Mouse (Mus musculus): ENCODE data around the gene Slc25a10. TPM values are rescaled to one million over a fixed set of nuclear protein-coding genes. Genes with fewer than 3 reads are reported as not detected.

Gene Slc25a10
- 10 to 100 TPM; 11.3 to 13.5 TPM for total RNA-seq (2023)

DNA sequence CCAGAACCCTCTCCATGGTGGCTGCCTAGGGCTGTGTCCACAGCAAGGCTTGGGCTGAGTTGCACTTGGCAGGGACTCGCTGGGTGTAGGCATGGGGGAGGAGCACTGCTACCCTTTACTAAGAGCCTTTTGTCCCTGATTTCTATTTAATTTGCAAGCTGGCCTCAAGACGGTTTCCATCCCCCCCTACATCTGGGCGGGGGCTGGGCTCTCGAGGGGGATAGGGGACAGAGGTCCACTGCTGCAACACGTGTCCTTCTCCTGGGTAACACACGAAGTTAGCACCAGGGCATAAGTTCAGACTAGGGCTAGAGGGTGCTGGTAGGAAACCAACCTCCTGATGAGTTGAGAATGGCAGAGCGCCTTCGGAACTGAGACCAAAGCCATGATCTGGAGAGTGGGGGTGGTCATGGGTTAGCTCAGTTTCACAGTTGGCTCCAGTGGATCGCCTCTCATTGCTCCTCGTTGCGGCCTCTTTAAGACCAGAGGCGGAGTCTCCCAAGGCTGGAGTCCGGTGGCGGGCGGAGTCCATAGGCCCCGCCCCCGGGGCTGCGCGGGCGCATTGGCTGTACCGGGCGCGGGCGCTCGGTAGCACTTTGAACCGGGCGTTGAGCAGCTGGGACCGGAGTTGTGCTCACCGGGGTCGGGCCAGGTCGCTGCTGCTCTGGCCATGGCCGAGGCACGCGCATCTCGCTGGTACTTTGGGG is at the start of gene Slc25a10:
Gene Slc25a10 (plus strand): TSS at position 524 of the 707 bp plus-strand sequence.

DNA sequence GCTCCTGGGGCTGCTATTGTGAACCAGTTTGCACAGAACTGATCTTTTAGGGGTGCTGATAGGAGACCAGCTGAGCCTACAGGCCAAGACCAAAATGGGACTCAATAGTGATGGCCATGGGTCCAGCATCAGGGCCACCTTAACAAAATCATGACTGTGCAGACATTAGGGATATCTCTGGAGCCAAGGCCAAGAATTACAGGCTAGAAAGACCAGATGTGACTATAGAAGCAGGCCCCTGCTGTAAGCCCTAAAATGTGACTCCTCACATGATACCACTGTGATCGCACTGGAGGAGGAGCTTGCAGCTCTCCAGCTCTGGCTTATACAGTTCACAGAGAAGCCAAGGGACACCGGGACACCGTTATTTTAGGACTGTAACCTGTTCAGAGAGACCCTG is 49.3 kb upstream of the Slc25a10 start, which contains the start of gene Tspan10:
Gene Tspan10 (plus strand): TSS at position 301 of the 400 bp plus-strand sequence.

DNA sequence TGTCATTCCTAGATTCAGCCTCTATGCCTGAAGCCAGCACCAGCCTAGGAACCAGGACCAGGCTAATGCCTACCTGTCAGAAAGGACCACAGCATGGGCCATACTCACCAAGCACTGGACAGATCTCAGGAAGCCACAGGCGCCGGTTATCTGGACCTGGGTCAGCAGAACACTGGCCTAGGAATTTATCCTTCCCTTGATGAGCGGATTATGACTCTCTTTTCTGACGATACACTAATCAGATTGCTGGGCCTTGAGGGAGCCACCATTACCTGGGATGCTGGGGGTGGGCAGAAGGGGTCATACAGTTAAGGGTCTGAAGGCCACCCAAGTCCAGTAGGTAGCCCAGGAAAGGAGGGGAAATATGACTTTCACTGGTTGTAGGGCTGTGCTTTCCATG is 38.3 kb upstream of the Slc25a10 start, which contains the start of gene Pde6g:
Gene Pde6g (minus strand): TSS at position 195 of the 400 bp plus-strand sequence.

DNA sequence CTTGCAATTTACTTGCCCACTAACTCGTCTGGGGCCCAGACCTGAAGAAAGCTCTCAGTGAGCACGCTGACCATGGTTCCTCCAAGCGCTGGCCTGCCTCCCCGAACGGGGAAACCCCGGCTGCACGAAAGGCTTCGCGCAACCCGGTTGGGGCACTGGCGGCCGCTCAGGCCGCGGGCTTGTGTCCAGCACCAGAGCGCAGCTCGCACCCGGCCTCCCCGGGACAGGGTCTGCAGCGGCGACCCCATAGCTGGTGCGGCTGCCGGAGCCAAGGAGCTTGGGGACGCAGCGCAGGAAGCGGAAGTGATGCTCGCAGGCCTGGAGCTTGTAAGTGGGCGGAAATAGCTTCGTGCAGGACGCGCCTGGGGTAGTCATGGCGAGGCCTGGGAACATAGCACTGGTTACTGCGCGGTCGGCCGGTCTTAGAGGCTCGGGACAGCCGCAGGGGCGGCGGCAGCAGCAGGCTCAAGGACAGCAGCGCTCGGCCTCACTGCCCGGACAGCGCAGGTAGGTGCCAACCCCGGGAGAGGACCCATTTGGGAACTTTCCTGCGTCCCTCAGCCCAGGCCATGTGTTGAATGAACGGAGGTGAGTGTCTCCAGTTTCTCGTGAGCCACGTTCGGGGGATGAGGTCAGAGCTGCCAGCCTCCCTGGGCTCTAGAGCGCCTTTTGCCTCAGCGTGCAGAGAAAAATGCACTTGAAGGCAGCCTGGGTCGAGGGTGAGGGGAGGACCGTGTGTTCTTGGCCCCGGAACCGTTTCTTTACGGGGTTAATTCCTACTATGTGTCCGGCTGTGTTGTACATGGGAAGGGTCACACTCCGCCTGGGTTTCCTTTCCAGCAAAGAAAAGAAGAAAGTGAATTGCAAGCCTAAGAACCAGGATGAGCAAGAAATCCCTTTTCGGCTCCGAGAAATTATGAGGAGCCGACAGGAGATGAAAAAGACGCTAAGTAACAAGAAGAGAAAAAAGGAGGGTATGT is 33.6 kb upstream of the Slc25a10 start, which contains the start of the genes Oxld1 and Ccdc137:
Gene Oxld1 (minus strand): TSS at position 297 of the 980 bp plus-strand sequence.
Gene Ccdc137 (plus strand): TSS at position 344 of the 980 bp plus-strand sequence.

DNA sequence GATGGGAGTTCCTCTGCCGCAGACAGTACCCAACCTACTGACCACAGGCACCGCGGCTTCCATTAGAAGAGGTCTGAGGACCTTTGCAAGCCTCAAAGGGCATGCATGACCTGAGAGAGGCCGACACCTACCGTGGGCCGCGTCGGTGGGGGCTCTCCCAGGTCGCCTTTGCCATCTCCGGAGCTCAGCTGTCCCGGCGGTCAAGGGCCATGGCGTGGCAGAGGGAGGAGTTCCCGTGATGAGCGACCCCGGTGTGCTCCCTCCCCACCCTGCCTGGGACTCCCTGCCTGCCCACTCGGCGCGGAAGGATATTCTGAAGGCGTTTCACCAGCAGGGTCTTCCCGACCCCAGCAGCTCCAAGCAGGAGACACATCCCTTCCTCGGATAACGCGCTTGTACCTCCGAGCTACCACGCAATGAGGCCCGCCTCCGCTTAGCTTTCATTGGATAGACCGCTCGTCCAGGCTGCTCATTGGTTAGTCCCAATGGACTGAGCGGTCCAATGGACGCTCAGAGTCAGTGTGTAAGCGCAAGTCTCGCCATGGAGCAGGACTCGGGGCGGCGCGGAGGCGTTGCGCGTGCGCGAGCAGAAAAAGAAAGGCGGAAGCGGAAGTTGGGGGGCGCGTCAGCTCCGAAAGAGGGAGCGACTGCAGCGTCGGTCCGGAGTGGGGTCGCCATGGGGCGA is 24.4 kb upstream of the Slc25a10 start, which contains the start of gene Arl16:
Gene Arl16 (minus strand): TSS at position 557 of the 685 bp plus-strand sequence.

DNA sequence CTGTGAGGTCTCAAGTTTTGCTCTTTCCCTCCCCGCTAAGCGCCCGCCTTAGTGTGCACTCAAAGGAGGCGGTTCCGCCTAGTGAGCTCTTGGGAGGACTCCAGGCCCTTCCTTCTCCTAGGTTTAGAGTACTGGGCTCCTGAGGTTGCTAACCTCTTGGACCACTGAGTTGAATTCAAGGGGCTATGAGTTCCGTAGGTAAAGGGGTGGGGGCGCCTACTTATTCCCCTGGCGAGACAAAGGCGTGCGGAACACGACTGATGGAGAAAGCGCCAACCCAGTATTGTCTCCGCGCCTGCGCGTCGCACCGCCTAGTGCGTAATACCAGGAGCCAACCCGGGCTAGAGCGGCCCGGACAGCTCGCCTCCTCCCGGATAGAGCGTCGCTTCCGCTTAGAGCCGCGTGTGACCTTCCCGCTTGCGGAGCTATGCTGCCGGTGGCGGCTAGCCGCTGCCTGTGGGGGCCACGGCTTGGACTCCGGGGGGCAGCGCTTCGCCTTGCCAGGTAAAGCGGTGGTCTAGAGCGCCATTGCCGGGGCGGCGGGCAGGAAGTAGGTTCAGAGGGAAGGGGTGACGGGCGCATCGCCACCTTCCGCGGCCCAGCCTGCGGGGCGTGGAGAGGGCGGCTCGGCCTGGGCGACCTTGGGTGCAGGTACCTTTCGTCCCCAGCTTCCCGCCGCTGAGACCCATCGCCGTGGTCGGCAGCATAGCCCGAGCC is 7.2 kb upstream of the Slc25a10 start, which contains the start of gene Mrpl12:
Gene Mrpl12 (plus strand): TSS at position 349 of the 717 bp plus-strand sequence.

DNA sequence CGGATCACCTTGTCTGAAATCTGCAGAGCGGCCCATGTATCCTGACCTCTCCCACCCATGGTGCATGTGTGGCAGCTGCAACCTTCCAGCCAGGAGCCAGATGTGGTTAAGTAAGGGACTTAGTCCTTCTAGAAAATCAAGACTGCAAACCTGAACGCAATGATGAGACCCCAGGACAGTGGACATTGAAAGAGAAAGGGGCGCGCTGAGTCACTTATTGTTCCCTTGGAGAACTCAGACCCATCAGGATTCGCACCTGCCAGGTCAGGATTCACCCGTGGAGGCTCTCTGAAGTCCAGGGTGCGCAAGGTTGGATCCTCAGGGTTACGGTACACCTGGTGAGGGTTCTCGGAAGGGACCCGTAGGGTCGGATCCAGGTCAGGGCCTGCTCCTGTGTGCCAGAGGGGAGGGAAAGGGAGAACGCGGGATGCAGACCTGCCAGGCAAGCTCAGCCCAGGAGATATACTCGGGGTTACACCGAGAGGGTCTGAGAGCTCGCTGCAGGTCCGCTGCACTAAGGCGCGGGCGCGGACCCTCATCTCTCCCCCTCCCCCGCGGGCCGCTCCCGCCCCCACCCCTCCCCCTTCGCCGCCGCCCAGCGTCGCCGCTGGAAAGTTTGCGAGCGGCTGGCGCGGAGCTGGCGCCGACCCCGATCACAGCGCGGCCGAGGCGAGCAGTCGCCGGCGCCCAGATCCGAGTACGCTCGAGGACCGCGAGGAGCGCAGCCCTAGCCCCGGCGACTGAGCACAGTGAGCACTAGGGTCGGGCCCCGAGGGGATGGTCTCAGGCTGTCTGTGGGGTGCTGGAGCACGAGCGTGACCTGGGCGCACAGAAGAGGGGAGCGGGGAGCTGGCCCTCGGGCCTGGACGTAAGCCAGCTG is 38.7 kb downstream of the Slc25a10 start, which contains the start of gene Gcgr:
Gene Gcgr (plus strand): TSS at position 615 of the 880 bp plus-strand sequence.

Other genes starting within 250 kb of the Slc25a10 start
- gene Actg1, start 143.3 kb upstream of the Slc25a10 start, total RNA-seq (2023): 1,000 to 10,000 TPM; 1,363 to 1,496 TPM
- gene Fscn2, start 130.3 kb upstream of the Slc25a10 start, total RNA-seq (2023): under 1 TPM in 1 of 2 experiments, not detected in 1; 0.99 TPM
- gene Faap100, start 113.1 kb upstream of the Slc25a10 start, total RNA-seq (2023): 10 to 100 TPM; 24.9 to 26.5 TPM
- 10 to 100 TPM; 61.3 to 61.5 TPM for gene Nploc4, start 54.1 kb upstream of the Slc25a10 start, total RNA-seq (2023)
- gene Tspan10, start 49.2 kb upstream of the Slc25a10 start, total RNA-seq (2023): 10 to 100 TPM; 10.1 to 87.3 TPM
- under 1 TPM in 1 of 2 experiments, not detected in 1; 0.55 TPM for gene Pde6g, start 38.3 kb upstream of the Slc25a10 start, total RNA-seq (2023)
- gene Oxld1, start 33.8 kb upstream of the Slc25a10 start, total RNA-seq (2023): 1 to 10 TPM; 6.0 TPM
- 10 to 100 TPM; 33.7 to 40.9 TPM for gene Ccdc137, start 33.7 kb upstream of the Slc25a10 start, total RNA-seq (2023)
- 10 to 100 TPM; 14.0 to 17.5 TPM for gene Arl16, start 24.2 kb upstream of the Slc25a10 start, total RNA-seq (2023)
- 10 to 100 TPM; 39.9 to 42.8 TPM for gene Mrpl12, start 7.2 kb upstream of the Slc25a10 start, total RNA-seq (2023)
- not detected for gene Gcgr, start 38.9 kb downstream of the Slc25a10 start, total RNA-seq (2023)
- gene Mcrip1, start 57.9 kb downstream of the Slc25a10 start, total RNA-seq (2023): 10 to 100 TPM; 41.4 to 41.6 TPM
- gene Ppp1r27, start 59.3 kb downstream of the Slc25a10 start, total RNA-seq (2023): not detected
- 100 to 1,000 TPM; 159 to 168 TPM for gene P4hb, start 81.4 kb downstream of the Slc25a10 start, total RNA-seq (2023)
- gene Arhgdia, start 89.8 kb downstream of the Slc25a10 start, total RNA-seq (2023): 100 to 1,000 TPM; 410 to 436 TPM
- gene Alyref, start 106.5 kb downstream of the Slc25a10 start, total RNA-seq (2023): 100 to 1,000 TPM; 112 to 138 TPM
- gene Anapc11, start 106.6 kb downstream of the Slc25a10 start, total RNA-seq (2023): 10 to 100 TPM; 80.1 to 83.9 TPM
- 1 to 10 TPM; 2.4 to 4.5 TPM for gene Npb, start 116.6 kb downstream of the Slc25a10 start, total RNA-seq (2023)
- 100 to 1,000 TPM; 131 to 143 TPM for gene Pcyt2, start 126.1 kb downstream of the Slc25a10 start, total RNA-seq (2023)
- gene Sirt7, start 133.4 kb downstream of the Slc25a10 start, total RNA-seq (2023): 100 to 1,000 TPM; 132 to 138 TPM
- gene Mafg, start 141.8 kb downstream of the Slc25a10 start, total RNA-seq (2023): 10 to 100 TPM; 26.8 to 34.7 TPM
- 1 to 10 TPM; 1.8 to 2.8 TPM for gene Pycr1, start 151.9 kb downstream of the Slc25a10 start, total RNA-seq (2023)
- not detected for gene Myadml2, start 156.3 kb downstream of the Slc25a10 start, total RNA-seq (2023)
- gene Notum, start 169.3 kb downstream of the Slc25a10 start, total RNA-seq (2023): not detected
- 100 to 1,000 TPM; 100 to 106 TPM for gene Aspscr1, start 181.1 kb downstream of the Slc25a10 start, total RNA-seq (2023)
- gene Cenpx, start 221.9 kb downstream of the Slc25a10 start, total RNA-seq (2023): 10 to 100 TPM; 32.7 to 35.1 TPM
- gene Lrrc45, start 222.1 kb downstream of the Slc25a10 start, total RNA-seq (2023): 10 to 100 TPM; 32.4 to 37.7 TPM
- 1 to 10 TPM in 1 of 2 experiments, not detected in 1; 1.4 TPM for gene Rac3, start 229.6 kb downstream of the Slc25a10 start, total RNA-seq (2023)
- gene Dcxr, start 235.4 kb downstream of the Slc25a10 start, total RNA-seq (2023): under 1 TPM in 1 of 2 experiments, not detected in 1; 0.89 TPM
- not detected for gene Cbr2, start 240.3 kb downstream of the Slc25a10 start, total RNA-seq (2023)